Mouse (Mus musculus) kidney, embryonic 16.5 days (tissue): ENCODE measurements at regions not wholly inside any gene's neighbourhood (a gene's known extent, or its start where the extent isn't known, plus 50 kb on each side); places are given as distances from the start of the nearest gene placed in this dataset.

ENCODE experiments used
- ATAC-seq: fragments of 200-750 bp; cut with Nextera tagmentation; 2 replicates; pipeline ENCODE4 v1.8.0; 2017; ENCODE audit warnings: moderate TSS enrichment; ENCODE audit not compliant: low FRiP score, low TSS enrichment
- H3K27ac ChIP-seq: fragments of 300-500 bp; sonication (generic); 2 replicates; pipeline ENCODE4 v1.5.1; 2014; ENCODE audit warnings: low read length
- H3K27me3 ChIP-seq: fragments of 300-500 bp; sonication (generic); 2 replicates; pipeline ENCODE4 v1.6.1; 2014; ENCODE audit warnings: low read length, control low read depth, mixed read lengths; ENCODE audit not compliant: insufficient read depth
- H3K36me3 ChIP-seq: fragments of 300-500 bp; sonication (generic); 2 replicates; pipeline ENCODE4 v1.6.1; 2014; ENCODE audit warnings: low read length, control low read depth, mixed read lengths; ENCODE audit not compliant: insufficient read depth
- H3K4me1 ChIP-seq: fragments of 300-500 bp; sonication (generic); 2 replicates; pipeline ENCODE4 v1.6.1; 2014; ENCODE audit warnings: low read length, control low read depth, mixed read lengths; ENCODE audit not compliant: insufficient read depth
- H3K4me2 ChIP-seq: fragments of 300-500 bp; sonication (generic); replicated peaks from 2 replicates; pipeline ENCODE4 v1.6.1; 2014; ENCODE audit warnings: low read depth, low read length
- H3K4me3 ChIP-seq: fragments of 300-500 bp; sonication (generic); 2 replicates; pipeline ENCODE4 v1.5.1; 2014; ENCODE audit warnings: mild to moderate bottlenecking, low read length
- H3K9ac ChIP-seq: fragments of 300-500 bp; sonication (generic); replicated peaks from 2 replicates; pipeline ENCODE4 v1.6.1; 2014; ENCODE audit warnings: low read length
- H3K9me3 ChIP-seq: fragments of 300-500 bp; sonication (generic); 2 replicates; pipeline ENCODE4 v1.6.1; 2016; ENCODE audit warnings: low read length, control low read depth
- WGBS: fragments of 180-500 bp; shearing (Covaris S2); extraction: QIAGEN DNeasy Blood & Tissue Kit; methylation state at CpG from one replicate; pipeline ENCODE4 v1.1.7; 2014; 5-methylcytosine and 5-hydroxymethylcytosine counted together

DNA sequence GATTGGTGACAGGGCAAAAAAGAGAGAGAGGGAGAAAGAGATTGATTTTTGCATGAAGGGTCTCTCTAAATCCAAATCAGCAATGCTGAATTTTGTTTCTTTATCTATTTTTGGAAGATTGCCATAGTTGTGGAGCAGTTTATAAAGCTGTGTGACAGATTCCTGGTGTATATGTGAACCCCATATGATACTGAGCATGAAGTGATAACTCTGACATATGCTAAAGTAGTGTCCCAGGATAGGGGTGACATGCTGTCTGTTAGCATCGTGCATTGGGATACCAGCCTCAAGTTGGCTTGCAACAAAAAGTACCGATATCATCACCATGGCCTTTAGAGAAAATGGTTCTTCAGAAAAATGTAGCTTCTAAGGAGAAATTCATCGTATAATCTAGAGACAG lies 82.3 kb upstream of the Ddx18 start:
- WGBS, result 88% methylated on average over 3 of the region's 3 CpGs
- ATAC-seq, result no peak
- no peak overlapping the region for H3K4me2 ChIP-seq
- no peaks in the 10 kb centered on the region for H3K9me3 ChIP-seq
- no peaks in the 10 kb centered on the region for H3K27me3 ChIP-seq
- H3K4me3 ChIP-seq, result no peak overlapping the region
- no peak overlapping the region for H3K27ac ChIP-seq
- H3K4me1 ChIP-seq, result no peaks in the 10 kb centered on the region
- no peak overlapping the region for H3K9ac ChIP-seq
- H3K36me3 ChIP-seq, result no peaks in the 10 kb centered on the region

DNA sequence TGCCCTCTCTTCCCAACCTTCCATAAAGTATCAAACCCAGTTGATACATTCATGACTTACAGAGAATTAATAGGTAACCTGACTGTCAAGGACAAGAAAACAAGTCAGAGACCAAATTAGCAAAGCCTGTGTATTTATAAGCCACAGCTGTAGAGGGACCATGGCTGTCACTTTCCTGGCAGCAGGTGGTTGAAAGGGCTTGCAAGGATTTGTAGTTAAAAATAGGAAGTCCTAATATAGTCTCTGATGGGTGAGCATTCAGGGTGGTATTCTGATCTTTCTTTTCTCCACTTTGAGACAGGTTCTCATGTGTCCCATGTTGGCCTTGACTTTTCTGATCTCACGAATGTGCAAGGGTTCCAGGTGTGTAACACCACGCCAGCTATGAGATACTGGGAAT lies 63.7 kb upstream of the Ddx18 start:
- Histone ChIP-seq H3K27me3 (no peaks in the 10 kb centered on the region), H3K27ac (no peak overlapping the region), H3K4me3 (no peak overlapping the region), H3K9me3 (no peaks in the 10 kb centered on the region), H3K4me1 (no peaks in the 10 kb centered on the region), H3K36me3 (no peaks in the 10 kb centered on the region), H3K9ac (no peak overlapping the region), H3K4me2 (no peak overlapping the region)
- ATAC-seq, result no peak
- WGBS, result 88% methylated on average over 2 of the region's 2 CpGs

GRCm38 (mm10) chr1:121620262-121620661 lies 52.5 kb upstream of the Ddx18 start:
- H3K9me3 ChIP-seq, result no peaks in the 10 kb centered on the region
- H3K4me2 ChIP-seq, result no peak overlapping the region
- no peaks in the 10 kb centered on the region for H3K4me1 ChIP-seq
- no peak for ATAC-seq
- H3K4me3 ChIP-seq, result no peak overlapping the region
- H3K36me3 ChIP-seq, result no peaks in the 10 kb centered on the region
- H3K27ac ChIP-seq, result no peak overlapping the region
- H3K9ac ChIP-seq, result no peak overlapping the region
- H3K27me3 ChIP-seq, result no peaks in the 10 kb centered on the region
- 82% methylated on average over 7 of the region's 7 CpGs for WGBS

GRCm38 (mm10) chr1:121618550-121618949 lies 50.8 kb upstream of the Ddx18 start:
- Histone ChIP-seq H3K4me2 (no peak overlapping the region), H3K27ac (no peak overlapping the region), H3K27me3 (no peaks in the 10 kb centered on the region), H3K4me1 (no peaks in the 10 kb centered on the region), H3K36me3 (no peaks in the 10 kb centered on the region), H3K9ac (no peak overlapping the region), H3K4me3 (no peak overlapping the region), H3K9me3 (no peaks in the 10 kb centered on the region)
- ATAC-seq, result no peak
